Mouse (Mus musculus): ENCODE measurements around the gene Asap3.

- TF ChIP-seq POLR2A (IDR thresholded peaks at IDR 0.05; ENCODE audit: extremely low read depth, insufficient read depth, low read length): no peak
- TF ChIP-seq CTCF (IDR thresholded peaks at IDR 0.05; ENCODE audit: low read depth, low read length): no peak
Observed at GRCm38 (mm10) chr4:136281611-136282010, 75.4 kb downstream of the Asap3 start.

Measured in liver, adult 2 months (tissue).